Mouse (Mus musculus) CD4-positive, CD25-positive, alpha-beta regulatory T cell, adult 2 months (primary cell): ENCODE results near the gene Trappc12.
"Not testable (repeated sequence)": the region's sequence is repeated elsewhere in the genome, so short reads cannot be mapped to it uniquely, and the experiment has no call there.

Experiments
- DNase-seq: peaks from one replicate; pipeline ENCODE4 v3.0.0-alpha.2; 2012; ENCODE audit warnings: low read depth, low spot score

Gene Trappc12

GRCm38 (mm10) chr12:28733520-28734245 is 16.6 kb downstream of the Trappc12 start:
- DNase-seq, result not testable (repeated sequence)

DNA sequence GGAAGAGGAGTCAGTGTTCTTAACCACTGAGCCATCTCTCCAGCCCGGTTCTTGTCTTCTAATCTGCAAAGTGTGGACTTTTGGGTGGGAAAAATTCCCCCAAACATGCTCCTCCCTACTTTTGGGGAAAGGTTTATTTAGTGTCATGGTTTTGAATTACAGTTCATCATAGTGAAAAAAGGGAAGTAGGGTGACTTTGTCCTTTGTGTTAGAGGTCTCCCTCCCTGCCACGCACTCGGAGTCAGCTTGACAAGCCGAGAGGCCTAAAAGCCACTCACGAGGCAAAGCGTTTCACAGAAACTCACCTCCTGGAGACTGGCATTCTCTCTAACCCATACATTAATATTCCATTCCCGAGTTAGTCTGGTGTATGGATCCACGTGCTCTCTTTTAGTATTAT is 17.6 kb downstream of the Trappc12 start:
- no peak for DNase-seq

GRCm38 (mm10) chr12:28727061-28727460 is 23.2 kb downstream of the Trappc12 start:
- no peak for DNase-seq

DNA sequence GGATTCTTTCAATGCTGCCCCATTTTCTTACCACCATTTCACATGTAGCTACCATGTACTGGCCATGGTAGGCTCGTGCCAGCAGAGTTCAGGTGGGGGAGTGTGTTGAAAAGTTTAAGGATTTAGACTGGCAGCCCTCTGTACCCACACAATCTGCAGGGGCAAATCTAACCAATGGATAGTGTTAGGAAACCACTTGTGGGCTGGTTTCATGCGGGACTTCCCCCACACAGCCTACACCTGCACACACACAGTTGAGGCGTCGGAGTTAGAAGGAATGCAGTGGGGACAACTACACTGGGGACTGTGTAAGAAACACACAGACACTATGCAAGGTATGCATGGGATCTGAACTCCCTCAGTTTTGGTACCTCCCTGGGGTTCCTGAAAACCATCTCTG is 24.1 kb downstream of the Trappc12 start:
- DNase-seq, result no peak

- DNase-seq, result no peak
Measured at GRCm38 (mm10) chr12:28724366-28724765, 25.9 kb downstream of the Trappc12 start.

DNA sequence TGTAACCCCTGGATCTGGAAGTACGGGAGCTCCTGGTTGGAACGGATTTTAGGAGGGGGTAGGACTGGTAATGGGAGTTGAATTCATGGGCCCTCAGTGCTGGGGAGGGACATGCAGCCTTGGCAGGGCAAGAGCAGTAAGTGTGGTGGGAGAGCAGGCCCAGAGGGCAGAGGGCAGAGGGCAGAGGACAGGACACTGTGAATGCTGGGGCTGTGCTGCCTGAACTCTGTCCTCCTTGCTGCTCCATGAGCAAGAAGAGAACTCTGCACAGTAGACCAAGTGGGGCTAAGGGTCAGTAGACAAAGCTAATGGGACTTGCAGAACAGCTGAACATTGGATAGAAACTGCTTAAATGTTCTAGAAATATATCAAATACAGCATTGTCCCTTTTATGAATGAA is 32.2 kb downstream of the Trappc12 start:
- DNase-seq, result no peak

DNA sequence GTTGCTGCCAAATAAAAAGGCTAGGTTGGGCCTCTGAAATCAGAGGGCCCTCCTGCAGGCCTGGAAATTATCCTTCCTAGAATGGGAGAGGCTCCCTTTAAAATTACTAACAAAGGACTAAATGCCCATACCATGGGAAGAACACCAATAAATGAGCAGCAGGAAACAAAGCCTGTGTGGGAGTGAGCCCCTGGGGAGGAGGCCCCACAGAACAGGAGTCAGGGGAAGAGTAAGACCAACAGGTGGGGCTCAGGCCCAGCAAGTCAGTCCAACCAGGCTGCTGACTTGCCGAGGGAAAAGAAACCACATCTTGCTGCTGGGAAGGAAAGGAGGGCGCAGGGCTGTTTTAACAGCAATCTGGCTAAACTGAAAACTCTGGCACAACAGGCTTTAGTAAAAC is 33.2 kb downstream of the Trappc12 start:
- no peak for DNase-seq

GRCm38 (mm10) chr12:28714822-28715632 is 35.2 kb downstream of the Trappc12 start:
- no peak for DNase-seq

GRCm38 (mm10) chr12:28710566-28711185 is 39.6 kb downstream of the Trappc12 start:
- DNase-seq, result no peak

- no peak for DNase-seq
Measured at GRCm38 (mm10) chr12:28708154-28708553, 42.1 kb downstream of the Trappc12 start.

- DNase-seq, result no peak
Measured at GRCm38 (mm10) chr12:28705204-28705603, 45.1 kb downstream of the Trappc12 start.

DNA sequence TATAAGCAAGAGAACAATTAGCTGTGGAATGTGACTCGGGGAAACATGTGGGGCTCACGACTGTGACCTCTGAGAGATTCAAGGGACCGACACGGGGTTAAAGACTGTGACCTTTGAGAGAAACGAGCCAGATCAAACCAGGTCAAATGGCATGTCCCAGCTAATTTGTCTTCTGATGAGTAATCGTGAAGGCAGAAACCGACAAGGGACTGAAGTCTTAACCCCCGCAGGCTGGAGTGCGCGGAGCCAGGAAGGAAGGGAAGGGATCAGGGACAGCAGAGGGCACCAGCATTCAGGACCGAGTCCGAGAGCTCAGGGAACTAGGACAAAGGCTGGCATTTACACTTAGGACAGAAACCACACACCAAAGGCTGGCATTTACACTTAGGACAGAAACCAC is 45.9 kb downstream of the Trappc12 start:
- DNase-seq, result no peak

GRCm38 (mm10) chr12:28701302-28701701 is 49.0 kb downstream of the Trappc12 start:
- no peak for DNase-seq

DNA sequence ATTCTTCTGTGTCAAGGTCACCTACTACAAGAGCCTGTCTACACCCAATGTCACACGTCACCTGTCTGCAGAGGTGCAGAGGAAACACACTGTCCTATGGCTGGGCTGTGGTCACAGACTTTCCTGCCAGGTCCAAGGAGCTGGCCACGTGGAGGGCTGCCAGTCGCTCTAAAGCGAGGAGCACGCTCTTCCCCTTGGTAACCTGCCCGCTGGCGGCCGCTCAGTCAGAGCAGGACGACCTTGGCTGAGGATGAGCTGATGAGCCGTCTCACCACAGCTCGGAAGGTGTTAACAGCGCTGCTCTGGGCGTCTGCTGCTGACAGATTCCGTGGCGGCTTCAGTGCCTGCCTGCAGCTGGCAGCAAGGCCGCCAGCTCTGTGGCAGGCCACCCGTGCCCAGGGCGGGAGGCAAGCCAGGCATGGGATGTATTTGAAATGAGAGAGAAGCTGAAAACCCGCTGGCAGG is 49.7 kb downstream of the Trappc12 start:
- no peak for DNase-seq

DNA sequence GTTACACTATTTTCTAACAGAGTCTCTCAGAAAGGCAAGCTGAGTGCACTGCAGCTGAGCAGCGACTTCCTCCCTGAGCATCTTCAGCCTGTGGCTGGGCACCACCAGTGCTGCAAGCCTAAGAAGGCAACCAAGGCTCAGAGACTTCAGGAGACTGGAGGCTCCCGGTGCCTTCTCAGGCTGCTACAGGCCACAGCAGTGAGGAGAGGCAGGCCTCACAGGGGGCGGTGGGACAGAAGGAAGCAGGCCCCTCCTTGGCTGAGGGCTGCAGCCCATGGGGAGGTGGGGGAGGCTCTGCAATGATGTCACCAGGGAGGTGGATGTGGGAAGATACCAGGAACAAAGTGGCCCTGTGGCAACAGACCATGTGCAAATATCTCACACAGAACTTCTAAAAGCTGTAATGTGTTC is 50.2 kb downstream of the Trappc12 start:
- DNase-seq, result peak; percentile 6

- peak; percentile 85 for DNase-seq
Measured at GRCm38 (mm10) chr12:28699656-28700055, 50.6 kb downstream of the Trappc12 start.

DNA sequence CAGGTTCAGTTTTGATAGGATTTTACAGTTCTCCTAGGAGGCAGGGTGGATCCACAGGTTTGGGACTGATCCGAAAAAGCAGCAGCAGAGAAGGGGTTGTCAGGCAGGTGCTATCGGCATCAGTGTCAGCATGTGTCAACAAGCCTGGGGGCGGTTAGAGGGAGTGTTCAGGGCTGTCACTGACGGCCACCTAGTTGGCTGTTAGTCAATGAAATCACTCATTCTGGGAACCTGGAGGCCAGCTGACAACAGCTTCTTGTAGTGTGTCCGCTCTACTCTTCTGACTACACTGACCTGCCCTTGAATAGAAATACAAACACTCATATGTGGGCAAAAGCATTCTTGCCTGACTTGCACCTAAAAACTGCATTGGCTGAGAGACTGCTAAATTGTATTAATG is 51.2 kb downstream of the Trappc12 start:
- DNase-seq, result no peak

DNA sequence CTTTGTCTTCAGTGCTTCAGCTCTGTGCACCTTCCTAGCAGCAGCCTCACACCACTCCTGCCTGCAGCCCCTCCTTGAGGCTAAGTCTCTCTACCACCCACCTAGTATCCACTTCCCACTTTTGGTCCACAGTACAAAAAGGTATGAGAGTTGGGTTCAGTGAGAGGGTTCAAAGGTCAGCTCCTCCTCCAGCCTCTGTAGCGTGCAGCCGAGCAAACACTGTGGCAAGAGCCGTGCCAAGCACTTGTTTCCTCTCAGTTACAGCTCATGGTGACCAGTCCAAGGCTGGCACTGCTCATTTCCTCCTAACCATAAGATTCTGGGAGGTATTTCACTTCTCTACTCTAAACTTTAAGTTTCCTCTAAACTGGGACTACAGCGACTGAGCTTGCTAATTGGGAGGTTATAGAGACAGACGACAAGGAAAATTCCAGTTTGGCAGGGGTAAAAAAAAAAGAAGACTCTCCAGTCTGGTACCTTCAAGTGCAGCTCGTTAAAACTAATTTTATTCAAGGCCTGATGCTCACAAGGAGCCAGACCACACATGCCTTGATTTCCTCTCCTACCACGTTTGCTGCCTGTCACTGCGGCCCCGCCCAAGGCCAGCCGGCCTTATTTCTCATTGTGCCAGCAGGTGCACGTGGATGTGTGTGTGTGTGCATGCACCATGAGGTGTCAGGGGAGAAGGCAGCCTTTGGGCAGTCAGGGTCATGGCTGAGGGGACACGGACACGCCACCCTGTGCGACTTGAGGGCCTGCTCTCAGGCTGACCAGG is 52.3 kb downstream of the Trappc12 start:
- DNase-seq, result no peak

GRCm38 (mm10) chr12:28694776-28695175 is 55.5 kb downstream of the Trappc12 start:
- DNase-seq, result no peak

- DNase-seq, result no peak
Measured at GRCm38 (mm10) chr12:28694231-28694630, 56.0 kb downstream of the Trappc12 start.

- DNase-seq, result no peak
Measured at GRCm38 (mm10) chr12:28693738-28694137, 56.5 kb downstream of the Trappc12 start.

DNA sequence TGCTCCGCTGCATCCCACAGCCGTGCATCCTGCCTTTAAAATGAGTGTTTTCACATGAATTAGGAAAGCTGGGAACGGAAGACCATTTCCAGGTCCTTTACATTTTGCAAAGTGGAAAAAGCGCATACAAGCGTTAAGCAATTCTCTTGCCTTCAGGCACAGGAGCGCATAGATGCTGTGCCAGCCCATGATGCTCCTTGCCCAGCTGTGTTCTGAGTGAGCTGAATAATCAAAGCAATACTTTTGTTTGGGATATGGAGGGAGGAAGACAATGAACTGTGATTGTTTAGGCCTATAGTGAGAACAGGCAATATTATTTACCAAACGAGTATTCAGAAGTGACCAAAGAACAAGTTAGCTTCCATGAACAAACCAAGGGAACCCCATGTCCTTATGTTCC is 59.5 kb downstream of the Trappc12 start:
- no peak for DNase-seq
